Mouse (Mus musculus): Measurements from ENCODE around the gene 4933425L06Rik.

4933425L06Rik gene

GRCm38 (mm10) chr13:105081862-105082261, at the start of gene 4933425L06Rik:
Gene 4933425L06Rik (plus strand): TSS chr13:105082122.
- in situ Hi-C loops (cut with MseI, MboI): no loop called here

DNA sequence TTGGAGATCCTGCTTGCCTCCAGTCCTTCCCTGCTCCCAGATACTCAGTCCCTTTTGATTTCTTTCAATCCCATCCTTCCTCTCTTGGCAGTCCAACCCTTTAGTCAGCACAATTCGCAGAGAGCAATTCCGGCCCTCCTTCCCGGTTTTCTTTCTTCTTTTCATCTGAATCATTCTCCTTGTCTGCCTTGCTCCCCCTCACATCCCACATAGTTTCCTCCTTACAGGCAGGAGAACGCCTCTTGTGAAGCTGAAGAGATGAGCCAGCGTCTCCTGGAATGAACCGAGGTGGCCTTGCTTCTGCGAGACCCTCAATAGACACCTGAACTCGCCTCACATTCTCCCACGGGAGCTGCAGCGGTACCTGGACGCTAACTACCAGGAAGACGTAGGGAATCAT, 44.1 kb upstream of the 4933425L06Rik start:
- in situ Hi-C loops (cut with MseI, MboI): no loop called here

DNA sequence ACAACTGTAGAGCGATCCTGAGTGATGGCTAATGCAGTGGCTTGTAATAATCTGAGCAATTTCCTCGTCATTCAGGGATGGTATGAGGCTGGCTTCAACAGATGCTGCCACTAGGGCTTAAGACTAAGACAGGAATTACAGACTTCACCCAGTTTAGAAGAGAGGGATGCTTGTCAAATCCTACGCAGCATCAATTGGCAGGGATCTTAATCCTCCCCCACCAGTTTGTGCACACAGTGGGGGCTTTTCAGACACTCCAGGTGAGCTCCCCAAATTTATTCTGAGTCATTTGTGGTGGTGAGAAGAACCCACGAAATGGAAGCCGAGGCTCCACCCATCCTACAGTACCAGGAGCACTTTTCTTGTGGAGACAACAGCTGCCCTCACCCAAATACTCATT, 43.6 kb upstream of the 4933425L06Rik start:
- in situ Hi-C loops (cut with MseI, MboI): no loop called here

GRCm38 (mm10) chr13:105043882-105044281, 38.0 kb upstream of the 4933425L06Rik start:
- in situ Hi-C loops (cut with MseI, MboI): no loop called here

DNA sequence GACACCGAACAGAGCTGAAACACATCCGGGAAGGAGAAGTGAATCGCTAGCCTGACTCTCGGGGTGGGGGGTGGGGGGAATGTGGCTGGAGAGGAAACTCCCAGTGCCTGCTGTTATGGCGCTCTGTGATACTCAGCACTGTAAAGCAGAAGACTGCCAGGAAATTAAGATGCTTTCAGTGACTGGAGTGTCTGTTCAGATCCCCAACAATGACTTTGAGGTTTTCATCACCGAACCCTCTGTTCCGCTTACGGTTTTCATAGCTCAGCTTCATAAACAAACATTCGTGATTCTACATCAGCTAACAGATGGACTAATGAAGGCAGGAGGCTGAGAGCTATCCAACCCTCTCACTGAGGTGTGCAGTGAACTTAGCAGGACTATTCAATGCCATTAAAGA, 34.5 kb upstream of the 4933425L06Rik start:
- in situ Hi-C loops (cut with MseI, MboI): no loop called here

GRCm38 (mm10) chr13:105048662-105049061, 33.3 kb upstream of the 4933425L06Rik start:
- in situ Hi-C loops (cut with MseI, MboI): no loop called here

GRCm38 (mm10) chr13:105051432-105051831, 30.5 kb upstream of the 4933425L06Rik start:
- in situ Hi-C loops (cut with MseI, MboI): no loop called here

DNA sequence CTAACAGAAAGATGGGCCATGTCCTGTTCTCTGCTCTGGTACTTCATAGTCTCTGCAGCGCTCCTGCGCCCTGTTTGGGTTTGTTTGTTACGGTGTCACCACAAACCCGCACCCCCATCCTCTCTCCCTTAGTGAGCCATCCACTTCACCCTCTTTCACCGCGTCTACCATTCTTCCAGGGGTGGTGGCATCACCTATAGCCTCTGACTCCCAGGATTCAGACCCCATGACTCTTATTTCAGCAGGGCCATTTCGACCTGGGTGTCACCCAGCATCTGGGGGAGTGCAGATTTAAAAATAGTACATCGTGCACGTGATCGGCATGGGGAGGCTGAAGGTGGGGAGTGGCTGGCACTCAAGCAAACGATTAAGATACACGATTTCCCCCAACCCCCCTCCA, 28.3 kb upstream of the 4933425L06Rik start:
- in situ Hi-C loops (cut with MseI, MboI): no loop called here

DNA sequence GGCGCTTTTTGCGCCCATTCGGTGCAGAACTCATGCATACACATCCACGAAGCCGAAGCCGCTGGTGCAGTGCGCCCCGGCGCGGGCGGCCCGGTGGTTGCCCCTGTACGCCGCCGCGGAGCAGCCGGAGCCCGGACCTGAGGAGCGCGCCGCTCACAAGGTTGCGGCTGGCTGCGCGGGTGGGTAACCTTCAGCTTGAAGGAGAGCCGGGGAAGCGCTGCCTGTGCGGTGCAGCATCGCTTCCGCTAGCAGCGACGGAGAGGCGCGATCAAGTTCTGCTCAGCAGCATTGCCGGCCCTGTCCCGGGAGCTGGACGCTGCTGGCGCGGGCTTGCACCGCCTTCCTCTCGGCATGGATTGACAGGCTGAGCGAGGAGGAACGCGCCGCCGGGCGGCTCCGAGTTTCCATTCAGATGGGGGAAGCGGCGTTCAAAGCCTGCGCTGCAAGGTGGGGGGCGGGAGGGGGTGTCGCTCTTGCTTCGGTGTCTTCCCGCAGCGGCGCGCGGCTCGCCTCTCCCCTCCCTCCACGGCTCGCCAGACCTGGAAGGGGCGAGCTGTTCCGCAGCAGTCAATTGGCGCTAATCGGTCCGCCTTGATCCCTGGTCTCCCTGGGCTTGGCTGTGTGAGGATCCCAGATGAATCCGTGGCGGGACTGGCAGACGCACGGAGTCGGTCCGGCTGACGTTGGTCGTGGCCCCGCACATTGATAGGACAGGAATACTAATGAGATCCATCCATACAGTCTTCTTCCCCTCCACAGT, 27.6 kb upstream of the 4933425L06Rik start, which contains the start of gene Rgs7bp:
Rgs7bp (minus strand) TSS at position 750 of the 760 bp plus-strand sequence.
- in situ Hi-C loops (cut with MseI, MboI): no loop called here

- in situ Hi-C loops (cut with MseI, MboI): no loop called here
Observed at GRCm38 (mm10) chr13:105054941-105055309, 27.0 kb upstream of the 4933425L06Rik start.

DNA sequence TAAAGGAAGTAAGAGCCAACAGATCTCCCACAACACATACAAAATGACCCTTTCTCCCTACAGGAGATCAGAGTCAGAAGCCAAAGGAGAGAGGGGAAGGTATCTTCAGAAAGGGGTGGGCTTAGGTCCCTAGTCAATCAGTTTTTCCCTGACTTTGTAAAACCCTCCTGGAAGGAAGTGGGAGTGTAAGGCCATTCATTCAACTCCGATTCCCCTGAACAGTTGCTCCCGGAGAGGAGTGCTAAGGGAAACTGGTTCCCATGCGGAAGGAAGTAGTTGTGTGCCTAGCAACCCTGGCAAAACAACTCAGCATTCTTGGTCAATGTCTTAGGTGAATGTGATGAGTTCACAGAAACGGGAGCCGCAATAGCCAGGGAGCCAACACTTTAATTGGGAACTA, 26.5 kb upstream of the 4933425L06Rik start:
- in situ Hi-C loops (cut with MseI, MboI): no loop called here

DNA sequence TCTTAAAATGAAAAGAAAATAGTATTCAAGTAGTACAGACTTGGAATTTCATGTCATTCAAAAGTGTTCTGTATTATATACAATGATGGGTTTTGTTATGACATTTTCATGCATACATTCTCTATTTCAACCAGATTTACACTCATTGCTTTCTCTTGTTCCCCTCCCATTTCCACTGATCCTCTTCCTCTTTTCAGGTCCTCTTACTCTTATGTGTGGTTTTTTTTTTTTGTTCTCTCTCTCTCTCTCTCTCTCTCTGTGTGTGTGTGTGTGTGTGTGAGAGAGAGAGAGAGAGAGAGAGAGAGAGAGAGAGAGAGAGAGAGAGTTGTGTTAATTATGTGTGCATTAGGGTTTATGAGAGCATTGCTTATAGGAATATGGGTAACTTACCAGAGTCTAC, 15.8 kb upstream of the 4933425L06Rik start:
- in situ Hi-C loops (cut with MseI, MboI): no loop called here

- in situ Hi-C loops (cut with MseI, MboI): no loop called here
Observed at GRCm38 (mm10) chr13:105066890-105067845, 14.8 kb upstream of the 4933425L06Rik start.

DNA sequence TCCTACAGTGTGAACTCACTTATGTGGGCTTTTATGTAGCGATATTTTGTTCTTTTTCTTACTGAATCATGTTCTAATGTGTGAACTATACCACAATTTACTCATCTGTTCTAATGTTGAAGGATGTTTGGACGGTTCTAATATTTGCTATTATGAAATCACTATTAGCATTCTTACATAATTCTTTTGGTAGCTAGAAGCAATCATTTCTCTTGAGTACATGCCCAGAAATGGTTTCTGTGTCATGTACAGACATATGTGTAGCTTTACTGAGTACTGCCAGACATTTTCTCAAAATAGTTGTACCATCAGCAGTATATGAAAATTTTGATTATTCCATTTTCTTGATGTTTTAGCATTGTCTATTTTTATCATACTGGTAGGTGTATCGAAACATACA, 7.4 kb downstream of the 4933425L06Rik start:
- in situ Hi-C loops (cut with MseI, MboI): no loop called here

DNA sequence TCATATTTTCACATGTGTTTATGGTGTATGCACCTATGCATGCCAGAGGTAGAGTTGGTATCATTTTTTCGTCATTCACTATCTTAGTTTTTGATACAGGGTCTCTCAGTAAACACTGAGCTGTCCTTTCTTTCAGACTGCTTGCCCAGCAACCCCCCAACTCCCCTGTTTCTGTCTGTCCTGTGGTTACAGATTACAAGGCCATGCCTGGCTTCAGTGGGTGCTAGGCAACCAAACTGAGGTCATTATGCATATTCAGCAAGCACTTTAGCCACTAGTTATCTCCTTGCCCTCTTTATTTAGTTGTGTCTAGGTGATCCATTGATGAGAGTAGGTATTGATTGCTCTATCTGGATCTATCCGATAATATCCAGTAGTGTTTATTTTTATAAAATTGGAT, 14.4 kb downstream of the 4933425L06Rik start:
- in situ Hi-C loops (cut with MseI, MboI): no loop called here

DNA sequence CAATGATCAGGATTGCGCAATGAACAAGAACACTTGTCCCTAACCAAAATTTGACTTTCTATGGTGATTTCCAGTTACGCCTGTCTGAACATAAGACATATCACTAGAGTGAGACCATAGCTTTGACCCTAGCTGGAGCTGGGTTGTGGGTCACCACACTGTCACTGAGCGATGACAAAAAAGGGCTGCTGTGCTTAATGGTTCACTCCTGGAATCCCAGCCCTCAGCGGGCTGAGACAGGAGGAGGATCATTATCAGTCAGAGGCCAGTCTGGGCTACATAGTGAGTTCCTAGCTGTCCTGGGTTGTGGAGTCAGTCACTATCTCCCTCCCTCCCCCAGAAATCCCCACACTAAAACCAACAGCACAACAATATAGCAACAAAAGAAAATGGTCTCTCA, 18.8 kb downstream of the 4933425L06Rik start:
- in situ Hi-C loops (cut with MseI, MboI): no loop called here

DNA sequence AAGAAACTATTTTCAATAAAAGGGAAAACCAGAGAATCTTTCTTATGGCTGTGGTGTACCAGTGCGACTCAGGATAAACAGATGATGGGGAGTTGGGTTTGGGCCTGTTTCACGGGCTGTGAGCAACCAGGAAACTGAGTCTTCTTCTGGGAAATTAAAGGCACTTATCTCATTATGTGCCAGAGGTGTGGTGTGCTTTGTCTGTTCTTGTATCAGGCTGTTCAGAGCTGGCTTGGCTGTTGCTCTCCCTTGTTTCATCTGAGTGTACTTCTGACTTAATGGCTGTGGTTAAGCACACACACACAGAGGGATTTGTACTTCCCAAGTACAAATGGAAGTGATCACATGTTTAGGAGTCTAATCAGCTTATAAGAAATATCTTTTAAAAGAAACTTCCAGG, 22.5 kb downstream of the 4933425L06Rik start:
- in situ Hi-C loops (cut with MseI, MboI): no loop called here

- in situ Hi-C loops (cut with MseI, MboI): no loop called here
Observed at GRCm38 (mm10) chr13:105111599-105111998, 29.7 kb downstream of the 4933425L06Rik start.

DNA sequence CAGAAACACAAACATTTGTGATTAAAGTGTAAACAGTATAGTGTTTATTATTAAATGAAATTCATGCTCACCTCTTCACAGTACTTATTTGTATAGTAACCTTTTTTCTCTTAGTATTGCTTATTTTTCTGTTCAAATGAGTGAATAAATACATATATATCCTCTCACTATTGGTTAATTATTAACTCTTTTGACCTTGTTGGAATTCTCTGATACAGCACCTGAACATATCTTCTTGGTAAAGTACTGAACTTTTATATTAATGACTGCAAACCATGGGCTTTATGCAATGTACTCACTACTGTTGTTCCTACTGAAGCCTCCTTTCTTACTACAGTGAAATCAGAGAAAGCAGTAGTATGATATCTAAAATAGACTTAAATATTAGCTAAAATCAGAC, 39.7 kb downstream of the 4933425L06Rik start:
- in situ Hi-C loops (cut with MseI, MboI): no loop called here

GRCm38 (mm10) chr13:105122092-105122491, 40.2 kb downstream of the 4933425L06Rik start:
- in situ Hi-C loops (cut with MseI, MboI): no loop called here

DNA sequence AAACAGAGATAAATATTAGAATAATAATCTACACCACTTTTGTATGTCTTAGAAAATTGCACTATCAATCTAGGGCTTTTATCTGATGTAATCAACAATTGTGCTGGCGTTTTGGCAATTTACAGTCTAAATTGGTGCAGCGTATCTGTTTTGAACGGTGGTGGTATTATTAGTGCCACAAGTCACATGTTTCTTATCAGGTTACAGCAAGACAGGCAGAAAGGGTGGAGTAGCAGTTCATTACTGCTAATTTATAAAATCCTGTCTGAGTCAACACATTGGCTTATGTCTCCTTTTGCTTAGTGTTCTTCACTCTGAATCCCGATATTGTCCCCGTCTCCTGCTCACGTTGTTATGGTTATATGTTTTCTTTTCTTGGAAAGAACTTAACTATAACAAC, 48.2 kb downstream of the 4933425L06Rik start:
- in situ Hi-C loops (cut with MseI, MboI): no loop called here

DNA sequence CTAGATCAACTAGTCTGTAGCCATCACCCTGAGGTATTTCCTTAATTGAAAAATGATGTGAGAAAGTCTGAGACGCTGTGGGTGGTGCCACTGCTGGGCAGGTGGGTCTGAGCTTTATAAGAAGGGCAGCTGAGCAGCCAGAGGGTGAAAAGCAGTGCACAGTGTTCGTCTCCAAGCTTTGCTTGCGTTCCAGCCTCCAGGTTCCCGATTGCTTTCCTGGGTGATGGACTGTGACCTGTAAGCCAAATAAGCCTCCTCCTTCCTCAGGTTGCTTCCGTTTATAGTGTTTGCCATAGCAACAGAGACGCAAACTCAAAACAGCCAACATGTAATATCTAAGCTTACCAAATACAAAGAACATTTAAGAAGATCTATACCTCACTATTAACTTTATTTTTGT, 50.4 kb downstream of the 4933425L06Rik start:
- in situ Hi-C loops (cut with MseI, MboI): no loop called here

GRCm38 (mm10) chr13:105132776-105133175, 50.9 kb downstream of the 4933425L06Rik start:
- in situ Hi-C loops (cut with MseI, MboI): no loop called here

All from mouse trophoblast stem cell (cell line).